Mouse (Mus musculus) small intestine, adult 2 months (tissue): ENCODE data around the gene Manba.

Experiments
- CTCF ChIP-seq: fragments of 200-500 bp; IDR thresholded peaks from 2 replicates; pipeline ENCODE4 v1.5.1; 2012; ENCODE audit warnings: low read depth, mild to moderate bottlenecking, control low read depth, inconsistent platforms, low read length, moderate library complexity, mixed read lengths; ENCODE audit not compliant: insufficient replicate concordance, insufficient read length; ENCODE audit errors: extremely low read depth
- POLR2A ChIP-seq: fragments of 200-500 bp; IDR thresholded peaks from 2 replicates; pipeline ENCODE4 v1.6.1; 2012; ENCODE audit warnings: low read depth, mild to moderate bottlenecking, control low read depth, inconsistent platforms, low read length, moderate library complexity

DNA sequence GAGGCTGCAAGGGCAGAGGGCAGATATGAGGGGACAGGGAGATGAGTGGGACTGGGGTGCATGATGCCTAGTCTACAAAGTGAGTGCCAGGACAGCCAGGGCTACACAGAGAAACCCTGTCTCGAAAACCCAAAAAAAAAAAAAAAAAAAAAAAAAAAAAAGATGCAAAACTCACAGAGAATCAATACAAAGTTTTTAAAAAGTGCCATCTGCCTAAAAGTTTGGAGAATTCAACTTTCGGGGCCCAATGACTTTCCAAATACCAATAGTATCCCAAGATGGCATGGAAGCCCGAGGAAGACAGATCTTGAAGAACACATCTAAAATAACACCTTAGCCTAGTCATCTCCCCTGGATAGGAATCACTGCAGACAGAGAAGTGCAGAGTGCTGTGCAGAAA lies 112.9 kb downstream of the Manba start:
- no peak for TF ChIP-seq POLR2A
- no peak for TF ChIP-seq CTCF
